Mouse (Mus musculus): ENCODE measurements around the gene Cdc42.
A peak's percentile ranks its signal among the peaks of the same experiment; 100 is the strongest.

Gene Cdc42

GRCm38 (mm10) chr4:137371596-137372523 is 14.3 kb upstream of the Cdc42 start:
- no peak for DNase-seq (ENCODE audit: low spot score in 2 of 2)

DNA sequence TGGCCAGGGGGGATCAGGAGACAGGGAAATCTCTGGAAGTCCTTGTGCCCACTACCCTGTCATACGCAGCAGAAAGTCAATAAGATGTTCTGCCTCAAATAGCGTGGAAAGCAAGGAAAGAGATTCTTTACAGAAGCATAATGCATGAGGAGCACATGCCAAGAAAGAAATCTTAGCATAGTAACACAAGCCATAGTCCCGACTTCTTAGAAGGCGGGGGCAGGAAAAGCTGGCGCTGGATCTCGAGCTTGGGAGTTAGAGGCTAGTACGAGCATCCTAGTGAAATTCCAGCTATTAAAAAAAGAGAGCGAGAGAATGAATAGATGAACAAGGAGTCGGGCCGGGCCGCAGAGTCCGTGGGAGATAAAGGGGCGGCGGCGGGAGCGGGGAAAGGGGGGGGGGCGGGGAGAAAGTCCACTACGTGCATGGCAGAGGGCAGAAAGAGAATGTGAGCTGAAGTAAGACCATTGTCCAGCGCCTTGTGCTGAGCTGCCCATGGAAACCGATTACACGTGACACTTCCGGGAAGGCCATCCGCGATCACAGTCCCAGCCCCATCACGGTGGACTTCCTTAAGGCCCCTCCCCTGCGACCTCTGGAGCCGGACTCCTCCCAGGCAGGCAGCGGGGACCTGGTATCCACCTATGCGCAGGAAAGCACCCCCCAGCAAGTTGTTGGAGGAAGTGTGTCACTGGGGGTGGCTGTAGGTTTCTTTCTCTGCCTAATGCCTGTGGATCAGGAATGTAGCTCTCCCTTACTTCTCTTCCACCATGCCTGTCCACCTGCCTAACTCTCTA is 12.6 kb upstream of the Cdc42 start:
- DNase-seq (ENCODE audit: low spot score in 2 of 2): peak in 1 of 2 experiments; percentile 36

GRCm38 (mm10) chr4:137368198-137368597 is 10.7 kb upstream of the Cdc42 start:
- no peak for DNase-seq (ENCODE audit: low spot score in 2 of 2)

DNA sequence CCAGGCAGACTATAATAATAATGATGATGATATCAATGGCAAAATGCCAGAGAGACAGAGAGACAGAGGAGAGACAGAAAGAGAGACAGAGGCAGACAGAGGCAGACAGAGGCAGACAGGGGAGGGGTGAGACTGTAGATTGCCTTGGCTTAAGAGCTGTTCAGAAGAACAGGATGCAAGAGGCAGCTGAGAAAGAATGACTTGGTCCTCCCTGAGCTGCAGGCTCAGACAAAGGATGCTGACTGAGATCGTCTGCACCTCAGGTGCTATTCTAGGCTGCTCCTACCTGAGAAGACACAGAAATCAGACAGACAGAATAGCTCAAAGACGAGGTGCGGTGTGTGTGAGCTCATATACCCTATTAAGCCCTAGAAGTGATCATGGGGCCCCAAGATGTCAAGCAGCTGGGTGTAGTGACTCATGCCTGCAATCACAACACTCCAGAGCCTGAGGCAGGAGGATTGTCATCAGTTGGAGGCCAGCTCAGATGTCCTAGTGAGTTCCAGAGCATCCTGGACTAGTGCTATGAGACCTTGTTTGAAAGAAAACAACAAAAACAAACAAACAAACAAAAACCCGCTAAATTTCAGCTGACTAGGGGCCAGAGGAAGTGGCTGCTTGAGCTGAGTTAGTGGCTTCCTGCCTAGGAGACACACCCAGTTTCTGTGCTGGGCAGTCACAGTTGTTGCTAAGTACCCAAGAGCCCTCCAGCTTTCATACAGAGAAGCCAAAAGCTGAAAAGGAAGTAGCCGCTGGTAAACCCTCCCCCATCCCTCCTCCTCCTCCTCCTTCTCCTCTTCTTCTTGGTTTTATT is 10.0 kb upstream of the Cdc42 start:
- no peak for DNase-seq (ENCODE audit: low spot score in 2 of 2)

- no peak for DNase-seq (ENCODE audit: low spot score in 2 of 2)
Measured at GRCm38 (mm10) chr4:137366097-137366496, 8.6 kb upstream of the Cdc42 start.

DNA sequence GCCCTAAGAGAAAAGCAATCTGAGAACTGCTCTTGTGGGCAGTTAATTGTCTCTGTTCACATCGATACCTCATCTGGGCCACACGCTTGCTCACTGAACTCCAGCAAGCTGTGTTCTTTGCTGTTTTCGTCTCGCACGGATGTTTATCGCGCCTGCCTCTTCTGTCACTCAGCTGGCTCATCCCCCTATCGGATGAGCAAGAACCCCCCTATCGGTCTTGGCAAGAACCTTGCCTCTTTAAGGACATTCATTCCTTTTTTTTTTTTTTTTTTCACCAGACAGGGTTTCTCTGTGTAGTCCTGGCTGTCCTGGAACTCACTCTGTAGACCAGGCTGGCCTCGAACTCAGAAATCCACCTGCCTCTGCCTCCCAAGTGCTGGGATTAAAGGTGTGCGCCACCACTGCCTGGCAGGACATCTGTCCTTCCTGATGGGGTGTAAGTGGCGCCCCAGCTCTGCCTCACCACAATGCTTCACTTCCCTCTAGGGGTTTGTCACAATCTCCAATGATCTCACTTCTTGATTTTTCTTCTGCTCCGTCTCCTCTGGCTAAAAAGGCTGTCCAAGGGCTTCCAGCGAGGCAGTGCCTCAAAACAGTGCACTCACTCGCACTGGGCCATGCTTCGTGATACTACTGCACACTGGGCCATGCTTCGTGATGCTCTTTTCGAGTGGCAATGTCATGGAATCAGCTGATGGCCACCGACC is 8.0 kb upstream of the Cdc42 start:
- DNase-seq (ENCODE audit: low spot score in 2 of 2): no peak

DNA sequence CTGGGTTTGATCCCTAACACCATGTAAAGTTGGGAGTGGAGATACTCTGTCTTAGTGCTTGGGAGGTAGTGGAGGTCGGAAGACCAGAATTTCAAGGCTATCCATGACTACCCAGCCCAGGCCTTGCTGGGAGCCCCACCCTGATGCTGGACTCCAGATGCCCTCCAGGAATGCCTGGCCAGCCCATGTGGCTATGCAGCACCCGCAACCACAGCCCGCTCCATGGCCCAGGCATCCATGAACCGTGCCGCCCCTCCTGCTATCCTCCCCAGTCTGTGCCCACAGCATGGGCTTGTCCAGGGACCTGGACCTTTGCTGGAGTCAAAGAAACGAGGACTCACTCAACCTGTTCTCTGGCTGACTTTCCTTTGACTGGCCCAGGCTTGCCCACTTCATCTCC is 7.3 kb upstream of the Cdc42 start:
- DNase-seq (ENCODE audit: low spot score in 2 of 2): no peak

- no peak for DNase-seq (ENCODE audit: low spot score in 2 of 2)
Measured at GRCm38 (mm10) chr4:137360996-137361395, 3.5 kb upstream of the Cdc42 start.

DNA sequence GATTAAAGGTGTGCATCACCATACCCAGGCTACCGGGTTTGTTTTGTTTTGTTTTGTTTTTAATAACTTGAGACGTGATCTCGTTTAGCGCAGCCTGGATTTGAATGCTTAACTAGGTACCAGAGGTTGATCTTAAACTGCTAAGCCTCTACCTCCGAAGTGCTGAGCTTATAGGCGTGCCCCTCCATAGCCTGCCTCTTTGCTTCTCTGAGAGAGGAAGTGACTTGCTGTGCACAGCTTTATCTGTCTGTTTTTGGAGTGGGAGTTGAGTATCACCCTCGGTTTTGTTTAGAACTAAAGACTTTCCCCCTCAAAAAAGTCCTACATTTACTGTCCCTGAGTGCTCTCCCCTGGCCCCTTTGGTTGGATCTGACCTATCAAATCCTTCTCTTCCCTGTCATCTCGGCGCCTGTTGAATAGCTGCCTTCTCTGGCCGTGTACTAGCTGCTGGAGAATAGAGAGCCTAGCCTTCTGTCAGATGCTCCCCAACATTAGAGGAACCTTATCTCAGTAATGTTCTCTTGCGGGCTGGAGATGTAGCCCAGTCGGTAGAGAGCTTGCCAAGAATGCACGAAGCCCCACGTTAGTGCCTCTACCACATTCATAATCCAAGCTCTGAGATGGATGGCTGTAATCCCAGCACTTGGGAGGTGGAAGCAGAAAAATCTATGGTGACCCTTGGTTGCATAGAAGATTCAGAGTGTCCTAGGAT is 927 bp upstream of the Cdc42 start:
- DNase-seq (ENCODE audit: low spot score in 2 of 2): no peak

DNA sequence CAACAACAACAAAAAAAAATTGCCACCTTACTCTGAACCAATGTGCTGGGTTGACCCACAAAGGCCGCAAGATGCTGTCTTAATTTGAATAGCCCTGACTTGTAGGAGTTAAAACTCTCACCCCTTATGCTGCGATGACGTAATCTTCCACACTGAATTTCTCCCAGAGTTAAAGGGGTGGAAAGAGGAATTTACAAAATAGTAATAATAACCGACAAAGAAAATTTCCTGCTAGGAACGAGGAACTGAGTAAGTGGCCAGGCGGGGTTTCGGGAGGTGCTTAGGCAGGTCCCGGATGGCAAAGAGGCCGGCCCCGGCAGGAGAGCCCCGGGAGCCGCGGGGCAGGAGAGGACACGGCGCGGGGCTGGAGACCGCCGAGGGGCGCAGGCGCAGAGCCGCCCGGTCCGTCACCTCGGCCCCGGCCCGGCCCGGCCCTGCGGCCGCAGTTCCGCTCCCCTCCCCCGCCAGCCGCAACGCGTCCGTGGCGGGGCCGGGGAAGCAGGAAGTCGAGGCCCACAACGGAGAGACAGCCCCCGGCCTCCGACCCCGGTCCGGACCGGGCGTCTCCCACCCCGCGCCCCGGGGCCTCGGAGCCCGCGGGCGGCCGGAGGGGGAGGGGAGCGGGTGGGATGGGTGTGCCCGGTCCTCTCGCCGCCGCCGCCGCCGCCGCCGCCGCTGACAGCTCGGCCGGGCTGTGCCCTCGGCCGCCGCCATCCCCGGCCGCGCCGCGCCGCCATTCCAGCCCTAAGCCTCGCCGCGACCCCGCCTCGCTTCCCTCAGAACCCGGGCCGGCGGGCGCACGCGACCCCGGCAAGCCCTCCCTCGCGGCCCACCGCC is 628 bp downstream of the Cdc42 start:
- peak; percentile 37 to 43 for DNase-seq (ENCODE audit: low spot score in 2 of 2)

- no peak for DNase-seq (ENCODE audit: low spot score in 2 of 2)
Measured at GRCm38 (mm10) chr4:137350627-137351026, 6.9 kb downstream of the Cdc42 start.

DNA sequence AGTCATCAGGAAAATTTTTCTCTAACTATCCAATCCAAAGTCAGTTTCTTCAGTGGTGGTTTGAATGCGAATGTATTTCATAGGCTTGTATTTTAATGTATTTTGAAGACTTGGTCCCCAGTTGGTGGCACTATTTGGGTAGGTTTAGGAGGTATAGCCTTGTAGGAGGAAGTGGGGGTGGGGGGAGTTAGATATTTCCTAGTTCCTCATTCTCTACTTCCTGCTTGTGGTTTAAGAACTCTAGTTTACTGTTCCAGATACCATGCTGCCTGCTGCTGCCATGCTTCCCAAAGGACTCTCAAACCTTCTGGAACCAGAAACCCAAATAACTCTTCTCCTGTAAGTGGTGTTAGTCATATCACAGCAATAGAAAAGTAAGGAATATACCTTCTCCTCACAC is 11.7 kb downstream of the Cdc42 start:
- no peak for DNase-seq (ENCODE audit: low spot score in 2 of 2)

GRCm38 (mm10) chr4:137345112-137345511 is 12.4 kb downstream of the Cdc42 start:
- DNase-seq (ENCODE audit: low spot score in 2 of 2): no peak

DNA sequence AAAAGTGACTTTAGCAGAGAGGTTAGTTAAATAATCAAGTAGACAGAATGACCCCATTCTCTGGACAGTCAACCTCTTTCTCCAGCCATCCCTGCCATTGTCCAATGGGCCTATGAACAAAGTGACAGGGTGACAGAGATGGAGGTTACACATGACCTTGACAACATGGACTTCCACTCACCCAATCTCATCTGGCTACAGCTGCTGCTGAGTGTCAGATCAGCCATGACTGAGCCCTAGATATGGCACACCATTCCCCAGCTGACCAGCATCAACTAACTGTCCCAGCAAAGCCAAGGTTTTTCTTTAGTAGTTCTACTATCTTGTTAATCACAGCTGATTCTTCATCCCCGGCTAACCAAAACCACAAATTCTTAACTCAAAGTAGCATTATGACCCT is 14.7 kb downstream of the Cdc42 start:
- DNase-seq (ENCODE audit: low spot score in 2 of 2): no peak

GRCm38 (mm10) chr4:137339415-137339814 is 18.1 kb downstream of the Cdc42 start:
- DNase-seq (ENCODE audit: low spot score in 2 of 2): no peak

DNA sequence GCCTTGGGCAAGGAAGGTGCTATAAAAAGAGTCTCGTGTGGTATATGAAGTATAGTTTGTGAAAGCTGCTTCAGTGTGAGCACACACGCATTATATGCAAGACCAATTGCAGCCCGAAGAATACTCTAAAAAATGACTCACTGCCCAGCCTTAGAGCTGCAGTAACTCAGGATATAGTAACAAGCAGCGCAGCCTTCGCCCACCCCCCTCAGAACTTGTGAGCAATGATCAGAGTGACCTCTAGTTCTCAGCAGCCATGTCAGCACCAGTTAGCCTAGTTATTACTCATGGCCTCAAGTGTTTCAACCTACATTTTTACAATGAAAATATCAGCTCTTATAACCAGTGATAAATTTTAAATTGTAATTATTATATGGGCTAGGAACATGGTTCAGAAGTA is 21.1 kb downstream of the Cdc42 start:
- DNase-seq (ENCODE audit: low spot score in 2 of 2): no peak

- no peak for DNase-seq (ENCODE audit: low spot score in 2 of 2)
Measured at GRCm38 (mm10) chr4:137332051-137332450, 25.5 kb downstream of the Cdc42 start.

DNA sequence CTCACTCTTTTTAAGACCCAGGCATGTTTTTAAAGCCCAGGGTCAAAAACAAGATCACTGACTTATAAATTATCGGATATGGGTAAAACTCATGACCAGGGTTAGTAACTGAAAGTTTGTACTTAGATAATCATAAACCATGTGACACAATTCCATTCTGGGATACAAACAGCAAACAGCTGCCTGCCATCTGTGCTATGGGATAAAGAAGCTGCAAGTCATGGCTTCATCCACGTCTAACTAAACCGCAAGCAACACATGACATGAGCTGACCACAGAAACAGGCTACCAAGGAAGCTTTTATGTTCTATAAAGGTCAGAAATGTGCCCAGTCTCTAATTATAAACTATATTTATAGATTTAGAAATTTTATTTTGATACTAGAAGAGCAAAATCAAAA is 31.0 kb downstream of the Cdc42 start:
- DNase-seq (ENCODE audit: low spot score in 2 of 2): no peak

- DNase-seq (ENCODE audit: low spot score in 2 of 2): no peak
Measured at GRCm38 (mm10) chr4:137324926-137325325, 32.6 kb downstream of the Cdc42 start.
